Mouse (Mus musculus): ENCODE results near the gene Camsap2. TPM values are rescaled to one million over a fixed set of nuclear protein-coding genes. Genes with fewer than 3 reads are reported as not detected.

Camsap2 gene
- 10.0 and 11.0 TPM in 2 replicates for polyA plus RNA-seq (2015; fragmentation: Nextera tagmentation; extraction: Ambion mirVana)

DNA sequence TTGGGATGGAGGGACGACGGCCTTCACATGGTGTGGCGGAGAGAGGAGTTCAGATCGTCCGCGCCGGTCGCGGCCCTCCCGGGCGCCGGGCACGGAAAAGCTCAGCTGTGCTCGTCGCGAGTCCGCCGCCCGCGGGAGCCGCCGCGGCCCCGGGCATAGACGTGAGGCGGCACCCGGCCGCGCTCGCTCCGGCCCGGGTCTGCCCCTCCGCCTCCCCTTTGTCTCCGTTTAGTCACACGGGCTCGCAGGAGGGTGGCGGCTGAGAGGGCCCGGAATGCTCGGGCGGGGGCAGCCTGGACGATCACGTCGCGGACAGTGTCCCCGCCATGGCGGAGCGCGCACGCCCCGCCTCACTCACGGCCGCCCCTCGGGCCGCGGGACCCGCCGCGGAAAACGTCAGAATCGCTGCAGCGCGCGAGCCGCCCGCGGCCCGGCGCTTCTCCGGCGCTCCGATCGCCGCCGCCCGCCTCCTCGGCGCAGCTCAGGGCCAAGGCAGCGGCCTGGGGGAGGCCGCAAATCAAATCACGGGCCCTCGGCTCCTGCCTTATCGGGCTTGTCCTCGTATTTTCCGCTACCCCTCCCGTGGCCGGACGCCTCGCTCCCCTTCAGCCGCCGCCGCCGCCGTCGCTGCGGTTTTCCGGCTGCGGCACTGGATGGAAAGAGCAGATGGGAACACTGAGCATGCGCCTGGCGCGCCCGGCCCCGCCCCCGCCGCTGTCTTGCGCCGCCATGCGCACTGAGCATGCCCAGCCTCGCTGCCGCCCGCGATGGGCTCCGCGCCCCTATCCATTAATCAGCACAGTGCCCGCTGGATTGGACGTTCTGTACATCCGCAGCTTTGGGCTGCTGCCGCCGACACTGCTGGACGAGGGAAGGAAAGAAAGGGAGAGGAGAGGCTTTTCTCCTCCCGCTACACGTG, at the start of gene Camsap2:
Camsap2 (minus strand) TSS at position 651 of the 919 bp plus-strand sequence.
- Histone ChIP-seq H3K36me3 (no peaks in the 10 kb centered on the region), H3K4me3 (peak within 1 kb of the TSS; percentile 81), H3K9me3 (no peaks in the 10 kb centered on the region), H3K4me2 (peak within 1 kb of the TSS; percentile 82), H3K27me3 (no peaks in the 10 kb centered on the region), H3K9ac (peak within 1 kb of the TSS; percentile 80), H3K27ac (peak within 1 kb of the TSS; percentile 94), H3K4me1 (peaks cover 30% of the 10 kb centered on the region)
- under 1% methylated on average over 112 of the region's 121 CpGs for WGBS
- peak; percentile 98 for ATAC-seq (ENCODE audit: borderline replicate concordance, extremely low read depth, low FRiP score, low TSS enrichment)

DNA sequence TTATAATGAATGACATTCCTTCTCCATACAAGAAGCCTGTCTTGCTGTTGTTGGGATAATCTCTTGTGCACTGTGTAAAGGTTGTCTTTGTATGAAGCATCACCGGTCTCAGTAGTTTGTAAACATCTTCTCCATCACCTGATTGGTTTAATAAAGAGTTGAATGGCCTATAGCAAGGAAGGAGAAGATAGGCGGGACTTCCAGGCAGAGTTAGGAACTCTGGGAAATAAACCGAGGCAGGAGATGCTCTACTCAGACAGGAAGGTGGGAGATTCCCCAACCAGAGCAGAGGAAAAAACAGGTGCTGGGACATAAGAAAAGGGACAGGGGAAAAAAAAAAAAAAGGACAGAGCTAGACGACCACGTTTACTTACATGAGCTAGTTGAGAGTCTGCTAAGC, 49.2 kb upstream of the Camsap2 start:
- no peaks in the 10 kb centered on the region; the same call in 1 of the 2 replicates for H3K4me1 ChIP-seq
- WGBS, result 33% methylated on average over 5 of the region's 5 CpGs
- no peaks in the 10 kb centered on the region for H3K27me3 ChIP-seq
- H3K9me3 ChIP-seq, result no peaks in the 10 kb centered on the region
- H3K36me3 ChIP-seq, result no peaks in the 10 kb centered on the region
- no peak overlapping the region for H3K27ac ChIP-seq
- H3K4me3 ChIP-seq, result no peak overlapping the region
- H3K4me2 ChIP-seq, result no peak overlapping the region
- no peak overlapping the region for H3K9ac ChIP-seq
- no peak for ATAC-seq (ENCODE audit: borderline replicate concordance, extremely low read depth, low FRiP score, low TSS enrichment)

DNA sequence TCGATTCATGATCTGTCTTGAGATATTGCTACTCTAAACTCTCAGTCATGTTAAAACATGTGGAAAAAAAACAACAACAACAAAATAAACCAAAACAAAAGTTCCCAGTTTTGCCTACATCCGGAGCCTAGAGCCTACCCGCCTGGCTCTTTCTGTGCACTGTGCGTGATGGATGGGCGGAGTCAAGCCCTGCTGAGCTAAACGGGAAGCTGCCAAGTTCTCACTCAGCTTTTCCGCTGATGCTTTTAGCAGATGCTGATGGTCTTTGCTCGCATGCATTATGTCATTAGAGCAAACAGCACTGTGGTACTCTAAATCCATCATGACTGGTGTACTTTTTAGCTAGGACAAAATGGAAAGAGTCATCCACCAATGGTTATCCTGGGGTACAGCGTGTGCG, 48.6 kb upstream of the Camsap2 start:
- Histone ChIP-seq H3K4me1 (no peaks in the 10 kb centered on the region; the same call in 1 of the 2 replicates), H3K27ac (no peak overlapping the region), H3K27me3 (no peaks in the 10 kb centered on the region), H3K4me3 (no peak overlapping the region), H3K9me3 (no peaks in the 10 kb centered on the region), H3K4me2 (no peak overlapping the region), H3K36me3 (no peaks in the 10 kb centered on the region), H3K9ac (no peak overlapping the region)
- 28% methylated on average over 10 of the region's 10 CpGs for WGBS
- no peak for ATAC-seq (ENCODE audit: borderline replicate concordance, extremely low read depth, low FRiP score, low TSS enrichment)

DNA sequence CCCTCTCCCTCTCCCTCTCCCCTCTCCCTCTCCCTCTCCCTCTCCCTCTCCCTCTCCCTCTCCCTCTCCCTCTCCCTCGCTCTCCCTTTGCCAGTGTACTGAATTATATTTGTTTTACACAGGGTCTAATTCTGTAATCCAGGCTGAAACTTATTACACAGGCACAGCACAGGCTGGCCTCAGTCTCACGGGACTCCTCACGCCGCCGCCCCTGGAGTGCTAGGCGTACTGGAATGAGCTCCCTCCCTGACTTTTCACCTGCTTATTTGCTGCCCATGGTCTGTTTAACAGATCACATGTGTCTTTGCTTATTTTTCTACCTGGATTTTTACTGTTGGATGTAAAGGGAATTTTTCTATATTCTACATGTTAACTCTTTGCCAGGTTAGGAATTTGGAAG, 41.0 kb upstream of the Camsap2 start:
- H3K9ac ChIP-seq, result no peak overlapping the region
- WGBS, result 40% methylated on average over 5 of the region's 6 CpGs
- no peak overlapping the region for H3K27ac ChIP-seq
- H3K4me3 ChIP-seq, result no peak overlapping the region
- H3K4me1 ChIP-seq, result no peaks in the 10 kb centered on the region
- no peak overlapping the region for H3K4me2 ChIP-seq
- no peaks in the 10 kb centered on the region for H3K9me3 ChIP-seq
- no peaks in the 10 kb centered on the region for H3K27me3 ChIP-seq
- no peak for ATAC-seq (ENCODE audit: borderline replicate concordance, extremely low read depth, low FRiP score, low TSS enrichment)
- no peaks in the 10 kb centered on the region for H3K36me3 ChIP-seq

DNA sequence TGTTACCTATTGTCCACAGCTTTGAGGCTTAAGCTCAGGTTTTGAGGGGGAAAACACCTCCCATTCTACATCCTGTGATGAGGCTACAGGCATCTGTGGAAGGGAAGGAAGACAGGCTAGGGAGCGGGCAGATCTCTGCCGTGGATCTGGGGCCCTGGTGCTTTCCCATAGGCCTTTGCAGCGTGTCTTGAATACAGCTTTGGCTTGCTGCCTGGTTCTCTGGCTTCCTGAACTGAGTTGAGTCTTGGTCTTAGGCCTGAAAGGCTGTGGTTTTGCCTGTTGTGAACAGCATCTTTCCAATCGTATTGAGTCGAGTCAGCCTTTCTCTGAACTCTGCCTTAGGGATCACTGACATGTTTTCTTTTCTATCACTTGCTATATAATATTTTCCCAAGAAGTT, 35.7 kb upstream of the Camsap2 start:
- H3K27ac ChIP-seq, result peak overlapping the region; percentile 20; the same call in 1 of the 2 replicates
- H3K27me3 ChIP-seq, result no peaks in the 10 kb centered on the region
- H3K4me3 ChIP-seq, result no peak overlapping the region
- H3K9me3 ChIP-seq, result no peaks in the 10 kb centered on the region
- peaks cover 5% of the 10 kb centered on the region for H3K4me1 ChIP-seq
- no peak overlapping the region for H3K9ac ChIP-seq
- ATAC-seq (ENCODE audit: borderline replicate concordance, extremely low read depth, low FRiP score, low TSS enrichment), result no peak; the same call in 1 of the 2 replicates
- 69% methylated on average over 5 of the region's 5 CpGs for WGBS
- H3K4me2 ChIP-seq, result no peak overlapping the region
- no peaks in the 10 kb centered on the region for H3K36me3 ChIP-seq

DNA sequence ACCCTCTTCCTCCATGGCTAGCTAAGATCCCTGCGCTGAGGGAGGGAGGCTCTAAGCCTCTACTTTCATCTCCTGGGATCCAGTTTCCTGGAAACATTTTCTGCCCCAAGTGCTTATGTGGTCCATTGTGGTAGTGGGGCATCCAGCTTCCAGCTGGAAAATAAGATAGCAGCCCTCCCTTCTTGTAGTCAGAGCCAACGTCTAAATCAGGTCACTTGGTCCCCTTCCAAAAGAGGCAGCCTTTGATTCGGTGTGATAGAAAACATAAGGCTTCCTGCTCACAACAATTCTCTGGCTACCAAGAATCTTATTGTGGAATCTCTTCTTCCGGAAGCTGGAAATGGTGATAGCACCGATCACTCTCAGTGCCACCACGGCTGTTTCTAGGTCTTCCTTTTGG, 35.3 kb upstream of the Camsap2 start:
- H3K4me2 ChIP-seq, result no peak overlapping the region
- H3K4me3 ChIP-seq, result no peak overlapping the region
- no peak; the same call in 1 of the 2 replicates for ATAC-seq (ENCODE audit: borderline replicate concordance, extremely low read depth, low FRiP score, low TSS enrichment)
- peaks cover 5% of the 10 kb centered on the region for H3K4me1 ChIP-seq
- H3K27me3 ChIP-seq, result no peaks in the 10 kb centered on the region
- 45% methylated on average over 6 of the region's 6 CpGs for WGBS
- H3K9ac ChIP-seq, result no peak overlapping the region
- H3K36me3 ChIP-seq, result no peaks in the 10 kb centered on the region
- H3K9me3 ChIP-seq, result no peaks in the 10 kb centered on the region
- 0 out of 2 replicates have a peak overlapping the region, but pooled peaks have one; percentile 20 for H3K27ac ChIP-seq

DNA sequence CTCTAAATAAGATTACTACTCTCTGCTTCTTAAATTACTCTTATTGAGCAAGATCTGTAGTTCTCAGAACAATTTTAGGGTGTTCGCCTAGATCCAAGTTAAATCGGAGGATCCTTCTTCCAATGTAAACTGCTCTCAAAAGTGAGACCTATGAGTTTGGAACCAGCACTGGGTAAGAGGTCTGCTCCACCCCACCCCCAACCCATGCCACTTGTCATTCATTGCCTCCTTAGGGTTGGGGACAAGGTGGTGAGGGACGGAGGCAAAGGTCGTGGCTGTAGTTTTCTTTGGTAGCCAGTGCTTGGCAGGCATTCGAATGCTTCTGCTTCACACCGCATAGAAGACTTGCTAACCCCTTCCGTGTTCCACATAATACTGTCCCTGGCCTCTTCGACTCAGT, 34.7 kb upstream of the Camsap2 start:
- H3K4me3 ChIP-seq, result no peak overlapping the region
- H3K4me2 ChIP-seq, result no peak overlapping the region
- H3K27me3 ChIP-seq, result no peaks in the 10 kb centered on the region
- H3K27ac ChIP-seq, result no peak overlapping the region
- no peak overlapping the region for H3K9ac ChIP-seq
- no peaks in the 10 kb centered on the region for H3K9me3 ChIP-seq
- no peak for ATAC-seq (ENCODE audit: borderline replicate concordance, extremely low read depth, low FRiP score, low TSS enrichment)
- peaks cover 5% of the 10 kb centered on the region for H3K4me1 ChIP-seq
- 79% methylated on average over 8 of the region's 8 CpGs for WGBS
- no peaks in the 10 kb centered on the region for H3K36me3 ChIP-seq

DNA sequence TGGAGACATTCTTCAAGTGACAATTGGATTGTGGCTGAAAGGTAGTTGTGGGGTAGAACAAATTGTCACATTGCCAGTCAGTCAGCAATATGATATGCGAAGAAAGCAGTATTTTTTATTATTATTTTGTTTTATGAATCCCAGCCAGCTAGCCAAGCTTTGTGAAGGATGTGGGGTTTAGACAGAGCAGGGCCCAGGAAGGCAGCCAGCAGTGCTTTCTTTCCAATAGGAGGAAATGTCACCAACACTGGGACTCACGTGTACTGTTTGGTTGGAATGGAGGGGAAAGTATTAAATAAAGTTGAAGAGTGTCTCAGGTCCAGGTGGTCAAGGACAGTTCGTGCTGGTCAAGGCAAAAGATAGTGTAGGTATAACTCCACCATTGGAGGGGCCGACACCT, 34.3 kb upstream of the Camsap2 start:
- no peak overlapping the region for H3K4me3 ChIP-seq
- H3K4me1 ChIP-seq, result peaks cover 5% of the 10 kb centered on the region
- ATAC-seq (ENCODE audit: borderline replicate concordance, extremely low read depth, low FRiP score, low TSS enrichment), result no peak
- H3K27ac ChIP-seq, result no peak overlapping the region
- no peak overlapping the region for H3K9ac ChIP-seq
- no peak overlapping the region for H3K4me2 ChIP-seq
- no peaks in the 10 kb centered on the region for H3K36me3 ChIP-seq
- 81% methylated on average over 4 of the region's 4 CpGs for WGBS
- H3K27me3 ChIP-seq, result no peaks in the 10 kb centered on the region
- H3K9me3 ChIP-seq, result no peaks in the 10 kb centered on the region

DNA sequence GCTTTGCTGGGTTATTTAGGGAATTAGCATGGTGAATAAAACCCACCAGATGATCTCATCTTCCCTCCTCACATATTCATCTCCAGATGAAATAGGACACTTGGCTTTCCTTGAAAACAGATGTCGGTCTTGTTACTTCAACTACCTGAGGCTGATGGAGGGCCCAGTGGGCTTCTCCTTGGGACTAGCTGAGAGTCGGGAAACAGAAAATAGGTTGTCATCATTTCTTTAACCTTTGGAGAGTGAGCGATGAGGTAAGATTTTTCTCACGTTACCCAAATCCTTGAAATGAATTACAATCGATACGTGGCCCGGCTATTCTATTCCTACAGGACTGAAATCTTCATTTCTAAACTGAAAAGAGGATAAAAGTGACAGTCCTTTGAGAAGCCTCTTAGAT, 33.4 kb upstream of the Camsap2 start:
- H3K4me2 ChIP-seq, result no peak overlapping the region
- H3K4me3 ChIP-seq, result no peak overlapping the region
- H3K4me1 ChIP-seq, result peaks cover 5% of the 10 kb centered on the region
- H3K27me3 ChIP-seq, result no peaks in the 10 kb centered on the region
- no peaks in the 10 kb centered on the region for H3K9me3 ChIP-seq
- no peak overlapping the region for H3K27ac ChIP-seq
- no peak for ATAC-seq (ENCODE audit: borderline replicate concordance, extremely low read depth, low FRiP score, low TSS enrichment)
- H3K9ac ChIP-seq, result no peak overlapping the region
- no peaks in the 10 kb centered on the region for H3K36me3 ChIP-seq
- WGBS, result 93% methylated on average over 7 of the region's 7 CpGs

DNA sequence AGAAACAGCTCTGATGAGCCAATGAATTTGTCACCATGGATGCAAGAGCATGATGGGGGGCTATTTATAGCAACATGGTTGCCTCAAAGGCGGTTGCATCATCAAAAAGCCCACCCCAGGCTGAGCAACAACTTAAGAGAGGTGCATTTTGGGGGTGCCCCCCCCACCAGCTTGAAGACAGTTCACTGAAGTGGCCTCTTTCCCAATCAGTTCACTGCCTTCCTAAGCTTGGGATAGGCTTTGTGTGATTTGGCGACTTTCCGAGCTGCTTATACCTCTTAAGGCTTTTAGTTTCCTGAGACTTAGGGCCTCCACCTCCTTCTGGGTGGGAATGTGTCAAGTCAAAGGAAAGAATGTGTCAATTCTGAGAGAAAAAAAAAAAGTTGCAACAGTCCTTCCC, 20.1 kb upstream of the Camsap2 start:
- no peaks in the 10 kb centered on the region for H3K27me3 ChIP-seq
- no peak overlapping the region for H3K4me3 ChIP-seq
- peak; percentile 40; the same call in 1 of the 2 replicates for ATAC-seq (ENCODE audit: borderline replicate concordance, extremely low read depth, low FRiP score, low TSS enrichment)
- H3K9me3 ChIP-seq, result no peaks in the 10 kb centered on the region
- 59% methylated on average over 3 of the region's 3 CpGs for WGBS
- peaks cover 32% of the 10 kb centered on the region for H3K4me1 ChIP-seq
- no peak overlapping the region for H3K9ac ChIP-seq
- H3K4me2 ChIP-seq, result no peak overlapping the region
- H3K27ac ChIP-seq, result peak overlapping the region; percentile 53; the same call in 1 of the 2 replicates
- H3K36me3 ChIP-seq, result no peaks in the 10 kb centered on the region

DNA sequence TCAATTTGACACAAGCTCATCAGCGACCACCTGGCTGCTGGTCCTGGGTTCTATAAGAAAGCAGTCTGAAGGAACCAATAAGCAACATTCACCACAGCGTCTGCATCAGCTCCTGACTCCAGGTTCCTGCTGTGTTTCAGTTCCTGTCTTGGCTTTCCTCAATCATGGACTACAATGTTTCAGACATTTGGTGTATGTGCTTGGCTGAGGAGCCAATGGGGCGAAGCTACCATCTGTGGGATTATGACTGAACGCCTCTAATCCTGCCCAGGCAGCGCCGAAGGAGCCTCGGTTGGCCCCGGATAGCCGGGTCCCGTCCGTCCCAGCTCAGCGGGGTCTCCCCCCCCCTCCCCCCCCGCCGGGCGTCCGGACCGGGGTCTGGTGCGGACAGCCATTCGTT, 18.8 kb upstream of the Camsap2 start:
- Histone ChIP-seq H3K4me2 (no peak overlapping the region), H3K36me3 (no peaks in the 10 kb centered on the region), H3K4me1 (peaks cover 35% of the 10 kb centered on the region), H3K27me3 (no peaks in the 10 kb centered on the region), H3K9ac (no peak overlapping the region), H3K9me3 (no peaks in the 10 kb centered on the region), H3K27ac (no peak overlapping the region), H3K4me3 (no peak overlapping the region)
- no peak for ATAC-seq (ENCODE audit: borderline replicate concordance, extremely low read depth, low FRiP score, low TSS enrichment)
- 70% methylated on average over 19 of the region's 19 CpGs for WGBS

DNA sequence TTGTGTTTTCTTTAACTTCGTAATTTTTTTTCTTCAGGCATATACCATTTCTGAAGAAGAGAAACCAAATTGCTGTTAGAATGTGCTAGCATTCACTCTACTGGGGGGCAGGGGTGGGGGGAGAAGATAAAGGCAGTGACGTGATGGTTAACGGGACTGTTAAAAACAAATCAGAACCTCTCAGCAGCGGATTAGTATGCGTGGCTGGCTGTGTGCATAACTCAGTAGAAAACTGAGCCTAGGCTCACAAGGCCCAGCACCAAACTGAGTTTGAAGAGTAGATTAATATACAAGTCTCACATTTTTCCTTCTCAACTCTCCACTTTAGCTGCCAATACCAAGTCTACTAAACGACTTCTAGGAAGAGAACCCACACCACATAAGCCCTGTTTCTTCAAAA, 17.1 kb upstream of the Camsap2 start:
- ATAC-seq (ENCODE audit: borderline replicate concordance, extremely low read depth, low FRiP score, low TSS enrichment), result no peak
- no peak overlapping the region for H3K4me2 ChIP-seq
- H3K4me1 ChIP-seq, result peaks cover 35% of the 10 kb centered on the region
- no peaks in the 10 kb centered on the region for H3K27me3 ChIP-seq
- no peak overlapping the region for H3K27ac ChIP-seq
- H3K36me3 ChIP-seq, result no peaks in the 10 kb centered on the region
- H3K4me3 ChIP-seq, result no peak overlapping the region
- H3K9ac ChIP-seq, result no peak overlapping the region
- no peaks in the 10 kb centered on the region for H3K9me3 ChIP-seq
- WGBS, result 62% methylated on average over 6 of the region's 6 CpGs

Data from lung, embryonic 15.5 days (tissue).